Mouse (Mus musculus) kidney, postnatal 4 days (tissue): ENCODE data around the gene Stra8.

Source experiments
- DNase-seq, 2 experiments: peaks; one replicate each; pipeline ENCODE4 v3.0.0; 2021; ENCODE audit warnings: mixed read lengths in 2 of 2

The Stra8 gene

DNA sequence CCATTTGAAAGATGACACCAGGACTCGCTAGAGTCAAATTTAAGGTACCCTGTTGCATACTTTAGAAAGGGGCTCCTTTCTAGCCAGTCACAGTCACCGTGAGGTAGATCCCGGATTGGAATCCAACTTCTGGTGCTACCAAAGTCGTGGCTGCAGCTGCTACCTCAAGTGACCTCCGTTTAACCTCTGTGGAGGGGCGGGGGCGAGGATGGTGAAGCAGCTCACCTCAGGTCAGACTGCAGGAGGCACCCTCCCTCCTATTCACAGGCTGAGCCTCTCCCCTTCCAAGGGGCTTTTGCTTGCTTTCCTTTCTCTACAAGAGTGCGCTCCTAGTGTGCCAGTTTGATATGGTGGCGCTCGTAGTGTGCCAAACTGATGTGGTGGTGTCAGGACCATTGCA, at the start of gene Stra8:
Gene Stra8 (plus strand): TSS at position 208 of the 400 bp plus-strand sequence.
- no peak for DNase-seq

DNA sequence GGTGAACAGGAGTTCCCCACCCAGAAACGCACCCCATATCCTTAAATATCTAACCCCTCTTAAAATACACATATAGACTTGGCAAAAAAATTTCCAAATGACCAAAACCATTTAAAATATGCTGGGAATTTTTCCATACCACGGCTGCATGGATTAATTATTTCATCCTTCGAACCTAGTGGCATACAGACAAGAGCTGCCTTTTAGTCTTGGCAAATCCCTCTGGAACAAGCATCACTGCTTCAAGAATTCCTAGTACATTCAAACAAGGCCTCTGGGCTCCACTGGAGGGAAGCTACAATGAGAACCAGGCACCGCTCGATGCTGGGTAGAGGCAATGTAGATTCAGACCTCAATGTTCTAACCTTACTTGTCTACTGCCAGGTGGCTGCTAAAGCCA, 49.2 kb upstream of the Stra8 start:
- no peak for DNase-seq

- peak in 1 of 2 experiments; percentile 1 for DNase-seq
Measured at GRCm38 (mm10) chr6:34871929-34872328, 48.0 kb upstream of the Stra8 start.

DNA sequence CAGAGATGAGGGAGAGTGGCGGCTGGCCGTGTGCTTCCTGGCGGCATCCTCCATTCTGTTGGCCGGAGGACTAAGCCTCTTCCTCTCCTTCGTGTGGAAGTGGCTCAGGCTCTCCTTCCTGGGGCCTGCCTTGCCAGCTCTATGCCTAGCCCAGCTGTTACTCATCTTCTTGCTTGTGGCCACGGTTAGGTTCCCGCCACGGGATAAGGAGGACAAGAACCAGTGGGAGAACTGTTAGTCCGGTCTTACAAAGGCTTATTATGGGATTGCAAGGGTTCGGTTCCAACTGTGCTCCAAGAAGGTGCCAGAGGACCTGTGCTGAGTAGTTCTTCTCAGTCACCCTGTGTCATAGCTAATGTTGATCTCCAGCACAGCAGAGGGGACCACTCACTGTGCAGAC, 47.1 kb upstream of the Stra8 start:
- DNase-seq: peak; percentile 1 to 8

DNA sequence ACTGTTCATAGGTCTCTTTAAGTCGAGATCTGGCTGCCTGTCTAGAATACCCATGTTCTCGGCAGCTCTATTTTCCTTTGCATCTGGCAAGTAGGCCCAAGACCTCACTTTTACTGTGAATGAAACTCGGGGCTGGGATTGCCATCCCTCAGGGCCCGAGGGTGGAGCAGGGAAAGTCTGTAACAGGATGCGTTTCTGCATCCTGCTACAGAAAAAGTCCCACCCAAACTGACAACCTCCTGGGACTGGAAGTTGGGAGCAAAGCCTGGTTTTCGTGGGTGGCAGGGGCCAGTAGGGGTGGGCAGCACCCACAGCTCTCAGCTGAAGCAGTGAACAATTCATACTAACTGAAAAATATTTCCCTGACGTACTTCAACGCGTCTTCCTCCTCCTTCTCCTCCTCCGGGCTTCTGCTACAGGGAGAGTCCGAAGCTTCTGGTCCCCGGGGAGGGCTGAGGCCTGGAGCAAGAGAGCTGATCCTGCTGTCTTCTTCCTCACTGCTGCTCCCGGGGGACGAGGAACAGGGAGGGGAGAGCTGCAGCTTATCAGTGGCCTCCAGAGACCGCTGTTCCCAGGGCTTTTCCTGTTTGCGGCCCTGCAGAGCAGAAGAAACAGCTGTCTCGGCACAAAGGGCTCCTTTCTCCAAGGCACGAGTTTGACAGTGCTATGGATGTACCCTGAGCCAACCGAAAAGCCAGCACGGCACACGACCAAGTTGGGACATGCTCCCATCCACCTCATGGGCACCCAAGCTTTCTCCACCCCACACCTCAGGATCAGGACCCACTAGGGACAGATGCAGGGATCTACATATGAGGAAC, 45.7 kb upstream of the Stra8 start:
- DNase-seq: peak; percentile 70 to 83

- peak in 1 of 2 experiments; percentile 55 for DNase-seq
Measured at GRCm38 (mm10) chr6:34875268-34875761, 44.6 kb upstream of the Stra8 start.

GRCm38 (mm10) chr6:34875966-34876834, 43.8 kb upstream of the Stra8 start:
- DNase-seq: peak in 1 of 2 experiments; percentile 6

DNA sequence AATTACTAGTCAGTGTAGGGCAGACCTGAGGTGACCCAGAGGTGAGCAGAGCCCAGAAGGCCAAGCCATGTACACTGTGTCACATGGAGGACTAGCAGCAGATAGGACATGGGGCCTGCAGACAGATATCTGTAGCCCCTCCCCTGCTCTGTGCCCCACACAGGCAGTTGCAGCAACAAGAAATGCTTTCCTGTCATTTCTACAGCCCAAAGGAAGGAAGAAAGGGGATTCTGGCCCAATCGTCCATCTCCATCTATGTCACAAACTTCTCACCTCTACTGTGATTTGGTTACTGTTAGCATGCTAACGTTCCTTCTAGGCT, 43.2 kb upstream of the Stra8 start:
- no peak for DNase-seq

DNA sequence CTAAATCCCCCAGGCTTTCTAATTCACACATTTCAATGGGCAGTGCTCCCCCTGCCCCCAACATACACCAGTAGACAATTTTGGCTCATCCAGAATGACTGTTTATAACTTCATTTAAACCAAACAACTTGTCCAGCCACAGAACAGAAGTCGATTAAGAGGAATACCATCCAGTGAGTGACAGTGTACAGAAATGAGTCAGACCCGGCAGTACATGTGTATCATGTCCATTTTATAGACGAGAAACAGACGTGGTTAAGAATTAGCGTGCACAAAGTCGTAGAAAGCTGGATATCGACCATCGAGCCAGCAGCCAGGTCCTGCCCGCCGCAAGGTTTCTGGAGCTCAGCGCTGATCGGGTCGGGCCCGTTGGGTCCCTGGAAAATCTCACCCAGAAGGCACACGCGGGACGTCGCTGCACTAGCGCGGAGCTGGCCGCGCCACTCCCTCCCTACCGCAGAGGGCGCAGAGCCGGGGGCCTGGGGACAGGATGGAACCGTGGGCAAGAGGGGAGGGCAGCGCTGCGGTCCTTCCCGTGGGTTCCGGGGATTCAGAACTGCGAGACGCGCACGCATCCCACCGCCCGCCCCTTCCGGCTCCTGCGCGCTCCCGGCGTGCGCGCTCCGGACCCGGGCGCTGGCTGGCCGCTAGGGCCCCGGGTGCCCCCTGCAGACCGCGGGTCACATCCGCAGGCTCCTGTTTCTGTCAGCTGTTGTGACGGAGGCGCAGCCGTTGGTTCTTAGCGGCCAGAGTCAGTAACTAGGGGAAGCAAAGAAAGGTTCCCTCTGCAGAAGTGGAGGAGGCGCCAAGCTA, 42.2 kb upstream of the Stra8 start, which contains the start of gene Cyren:
Gene Cyren (minus strand): TSS at position 552 of the 813 bp plus-strand sequence.
- DNase-seq: peak; percentile 93 to 97

GRCm38 (mm10) chr6:34879101-34879740, 40.7 kb upstream of the Stra8 start:
- DNase-seq: no peak

DNA sequence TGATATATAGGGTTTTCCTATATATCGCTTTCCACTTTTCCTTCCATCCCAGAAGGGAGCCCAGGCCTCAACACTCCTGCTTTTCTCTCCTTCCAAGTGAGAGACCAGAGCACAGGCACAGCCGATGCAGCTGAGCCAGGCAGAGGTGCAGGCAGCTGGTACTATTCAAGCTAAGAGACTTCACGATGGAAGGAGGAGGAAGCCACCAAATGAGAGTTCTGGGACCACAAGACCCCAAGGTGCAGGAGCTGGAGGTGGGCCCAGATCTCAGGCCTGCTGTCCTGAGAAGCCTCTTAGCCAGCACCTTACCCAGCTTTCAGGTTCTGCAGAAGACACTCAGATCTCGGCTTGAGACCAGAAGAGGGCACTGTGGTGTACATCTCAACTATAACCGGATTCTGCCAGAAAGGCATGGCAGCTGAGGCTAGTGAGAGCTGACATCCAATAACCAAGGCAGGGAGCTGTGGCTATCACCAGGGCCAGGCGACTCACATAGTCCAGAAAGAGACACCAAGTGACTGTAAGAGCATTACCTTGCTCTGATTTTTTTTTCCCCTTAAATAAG, 40.0 kb upstream of the Stra8 start:
- DNase-seq: peak; percentile 58 to 70

- no peak for DNase-seq
Measured at GRCm38 (mm10) chr6:34884724-34885123, 35.2 kb upstream of the Stra8 start.

DNA sequence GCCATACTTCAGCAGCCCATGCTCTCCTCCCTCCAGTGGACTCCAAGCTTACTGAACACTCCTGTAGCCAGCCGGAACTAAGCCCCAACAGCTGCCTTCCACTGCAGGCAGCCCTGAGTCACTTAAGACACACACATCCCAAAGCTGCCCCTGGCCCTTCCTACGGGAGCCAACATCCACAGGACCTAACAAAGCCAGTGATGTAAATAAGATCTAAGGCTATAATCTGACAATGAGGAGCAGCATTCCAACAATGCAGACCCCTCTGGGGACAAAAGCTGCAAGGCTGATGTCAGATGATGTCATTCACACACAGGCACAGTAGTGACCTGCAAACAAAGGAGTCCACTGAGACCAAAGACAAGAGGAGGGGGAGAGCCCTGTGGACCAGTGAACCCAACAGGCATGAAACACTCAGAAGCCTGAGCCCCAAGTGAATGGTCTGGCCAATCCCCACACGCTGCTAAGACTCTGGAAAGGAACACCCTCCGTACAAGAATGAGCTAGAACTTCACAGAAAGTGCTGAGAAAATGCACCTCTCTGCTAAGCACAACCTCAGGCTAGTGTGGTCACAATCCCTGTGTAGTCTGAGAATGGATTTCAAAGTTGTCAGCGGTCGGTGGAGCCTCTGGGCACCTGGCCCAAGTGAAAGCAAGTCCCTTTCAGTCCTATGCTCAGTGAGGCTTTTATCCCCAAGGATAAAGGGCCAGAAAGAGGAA, 32.7 kb upstream of the Stra8 start:
- DNase-seq: no peak

GRCm38 (mm10) chr6:34889185-34889584, 30.8 kb upstream of the Stra8 start:
- DNase-seq: peak; percentile 49 to 68

- no peak for DNase-seq
Measured at GRCm38 (mm10) chr6:34895569-34895968, 24.4 kb upstream of the Stra8 start.

GRCm38 (mm10) chr6:34896168-34896780, 23.7 kb upstream of the Stra8 start:
- DNase-seq: no peak

- no peak for DNase-seq
Measured at GRCm38 (mm10) chr6:34899127-34899526, 20.8 kb upstream of the Stra8 start.

DNA sequence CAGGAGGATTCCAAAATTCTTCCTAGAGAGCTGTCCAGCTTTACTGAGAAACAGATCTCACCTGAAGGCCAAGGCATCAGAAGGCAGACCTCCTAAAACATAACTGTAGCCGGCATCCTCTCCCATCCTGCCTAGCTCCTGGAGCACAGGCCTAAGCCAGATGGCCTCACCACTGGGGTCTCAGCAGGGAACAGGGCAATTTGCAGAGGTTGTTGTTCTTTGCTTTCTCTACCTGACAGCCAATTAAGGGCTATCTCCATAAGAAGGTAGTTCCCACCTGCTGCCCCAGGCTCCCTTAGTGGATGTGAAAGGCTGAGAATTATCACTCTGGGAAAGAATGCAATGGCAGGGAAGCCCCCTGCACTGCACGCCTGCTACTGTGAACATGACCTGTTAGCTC, 19.0 kb upstream of the Stra8 start:
- no peak for DNase-seq

DNA sequence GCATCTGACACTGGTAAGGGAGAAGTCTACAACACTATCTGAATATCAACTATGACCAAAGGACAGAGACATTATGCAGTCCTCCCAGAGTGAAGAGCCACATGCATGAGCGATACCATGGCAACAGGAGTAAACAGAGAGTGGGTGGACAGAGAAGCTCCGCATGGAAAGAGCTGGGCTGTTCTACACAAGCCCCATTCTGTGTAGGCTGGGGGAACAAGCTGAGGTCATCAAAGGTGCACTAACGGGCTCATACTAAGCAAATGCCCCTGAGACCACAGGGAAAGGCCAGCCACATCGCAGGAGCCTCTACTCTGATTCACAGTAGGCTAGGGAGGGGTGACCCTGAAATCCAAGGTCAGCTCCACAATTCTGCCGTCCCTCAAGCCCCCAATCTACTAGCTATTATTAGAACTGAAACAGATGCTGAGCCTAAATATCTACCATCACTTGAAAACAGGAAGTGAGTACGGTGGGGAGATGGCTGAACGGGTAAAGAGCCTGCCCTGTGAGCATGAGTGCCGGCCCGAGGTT, 18.0 kb upstream of the Stra8 start:
- no peak for DNase-seq

GRCm38 (mm10) chr6:34902578-34902977, 17.4 kb upstream of the Stra8 start:
- DNase-seq: no peak
